Mouse (Mus musculus) brain, embryonic 14.5 days (tissue): ENCODE data around the gene Mier2. TPM values are rescaled to one million over a fixed set of nuclear protein-coding genes. Genes with fewer than 3 reads are reported as not detected.

ENCODE experiments used
- DNase-seq: peaks from one replicate; pipeline ENCODE4 v3.0.0-alpha.2; 2011; ENCODE audit warnings: low read depth
- CTCF ChIP-seq: fragments of 200-500 bp; IDR thresholded peaks from 2 replicates; pipeline ENCODE4 v1.5.1; 2012; ENCODE audit warnings: inconsistent platforms, mild to moderate bottlenecking, moderate library complexity, borderline replicate concordance; ENCODE audit not compliant: insufficient read depth, insufficient read length; ENCODE audit errors: extremely low read depth
- POLR2A ChIP-seq: fragments of 200-500 bp; IDR thresholded peaks from 2 replicates; pipeline ENCODE4 v1.6.1; 2012; ENCODE audit warnings: mild to moderate bottlenecking, inconsistent platforms, borderline replicate concordance; ENCODE audit not compliant: poor library complexity, insufficient read depth, insufficient read length, severe bottlenecking; ENCODE audit errors: extremely low read depth
- polyA plus RNA-seq: library from polyadenylated mRNA; depleted of rRNA; stranded (reverse); fragments of >200 nt; gene quantifications from 2 replicates; pipeline ENCODE4 v1.2.3, GENCODE M21; 2012

Mier2 gene
- polyA plus RNA-seq, 1 experiment = 128 TPM

- no peak for DNase-seq
- TF ChIP-seq POLR2A (no peak), CTCF (no peak)
These were observed 19.6 kb downstream of the Mier2 start for GRCm38 (mm10) chr10:79535431-79535830.

- no peak for TF ChIP-seq CTCF
- no peak for DNase-seq
These were observed 20.6 kb downstream of the Mier2 start for GRCm38 (mm10) chr10:79534426-79534825.

- no peak for TF ChIP-seq POLR2A
- peak; percentile 63 for TF ChIP-seq CTCF
- peak; percentile 56 for DNase-seq
These were observed 21.7 kb downstream of the Mier2 start, which contains the start of gene Plpp2 for GRCm38 (mm10) chr10:79533126-79533911. TSS of gene Plpp2 (minus strand) at chr10:79533796.

- TF ChIP-seq POLR2A (no peak), CTCF (no peak)
- DNase-seq = no peak
These were observed 22.3 kb downstream of the Mier2 start for GRCm38 (mm10) chr10:79532678-79533077.

- DNase-seq = no peak
- TF ChIP-seq CTCF = no peak
- TF ChIP-seq POLR2A = no peak
These were observed 23.4 kb downstream of the Mier2 start for GRCm38 (mm10) chr10:79531593-79531992.

GRCm38 (mm10) chr10:79530721-79531120 lies 24.3 kb downstream of the Mier2 start:
- no peak for DNase-seq
- TF ChIP-seq POLR2A = no peak
- no peak for TF ChIP-seq CTCF

- TF ChIP-seq CTCF (no peak), POLR2A (no peak)
- DNase-seq = no peak
These were observed 24.8 kb downstream of the Mier2 start for GRCm38 (mm10) chr10:79530241-79530640.

- no peak for DNase-seq
- TF ChIP-seq POLR2A = no peak
These were observed 26.9 kb downstream of the Mier2 start for GRCm38 (mm10) chr10:79528081-79528480.

- TF ChIP-seq POLR2A (no peak), CTCF (no peak)
- DNase-seq = no peak
These were observed 27.6 kb downstream of the Mier2 start for GRCm38 (mm10) chr10:79527453-79527845.

GRCm38 (mm10) chr10:79526661-79527452 lies 28.1 kb downstream of the Mier2 start:
- no peak for DNase-seq
- no peak for TF ChIP-seq CTCF
- no peak for TF ChIP-seq POLR2A

GRCm38 (mm10) chr10:79525456-79526325 lies 29.3 kb downstream of the Mier2 start:
- TF ChIP-seq CTCF = no peak
- no peak for TF ChIP-seq POLR2A

GRCm38 (mm10) chr10:79524433-79524832 lies 30.6 kb downstream of the Mier2 start:
- DNase-seq = no peak
- TF ChIP-seq POLR2A (no peak), CTCF (no peak)

More at GRCm38 (mm10) chr10:79525456-79526325, 29.3 kb downstream of the Mier2 start:
- no peak for DNase-seq
